Mouse (Mus musculus) T-helper 2 cell (primary cell): ENCODE data around the gene Aox2.
"Not testable (repeated sequence)": the region's sequence is repeated elsewhere in the genome, so short reads cannot be mapped to it uniquely, and the experiment has no call there.

Source experiments
- in situ Hi-C: fragments of 300-600 bp; cut with MboI, MseI; formaldehyde crosslinking; loops from one replicate; pipeline ENCODE4 v1.15.1; 2025; ENCODE audit warnings: high pct_unique_total_duplicates

The Aox2 gene

GRCm38 (mm10) chr1:58343861-58344260 lies 65.7 kb downstream of the Aox2 start:
- in situ Hi-C loops = no loop called here

GRCm38 (mm10) chr1:58344570-58344969 lies 66.4 kb downstream of the Aox2 start:
- in situ Hi-C loops = no loop called here

- in situ Hi-C loops = no loop called here
Observed at GRCm38 (mm10) chr1:58346159-58346558, 68.0 kb downstream of the Aox2 start.

- in situ Hi-C loops = no loop called here
Observed at GRCm38 (mm10) chr1:58348712-58349111, 70.6 kb downstream of the Aox2 start.

GRCm38 (mm10) chr1:58353238-58353893 lies 75.2 kb downstream of the Aox2 start:
- in situ Hi-C loops = loop anchor here (5.0 kb wide), 1 partner anchor 51 kb away; no protein-coding TSS in a partner anchor

GRCm38 (mm10) chr1:58358958-58359901 lies 81.1 kb downstream of the Aox2 start:
- in situ Hi-C loops = no loop called here

- in situ Hi-C loops = no loop called here
Observed at GRCm38 (mm10) chr1:58362296-58362695, 84.2 kb downstream of the Aox2 start.

GRCm38 (mm10) chr1:58364551-58364950 lies 86.4 kb downstream of the Aox2 start:
- in situ Hi-C loops = no loop called here

GRCm38 (mm10) chr1:58365829-58366228 lies 87.7 kb downstream of the Aox2 start:
- in situ Hi-C loops = no loop called here

- in situ Hi-C loops = no loop called here
Observed at GRCm38 (mm10) chr1:58366737-58367471, 88.8 kb downstream of the Aox2 start.

GRCm38 (mm10) chr1:58369716-58370115 lies 91.6 kb downstream of the Aox2 start:
- in situ Hi-C loops = no loop called here

- in situ Hi-C loops = not testable (repeated sequence)
Observed at GRCm38 (mm10) chr1:58374266-58374665, 96.1 kb downstream of the Aox2 start.

GRCm38 (mm10) chr1:58375574-58376147 lies 97.5 kb downstream of the Aox2 start:
- in situ Hi-C loops = loop anchor here (5.0 kb wide), 1 partner anchor 78 kb away; no protein-coding TSS in a partner anchor

- in situ Hi-C loops = no loop called here
Observed at GRCm38 (mm10) chr1:58382586-58383281, 104.6 kb downstream of the Aox2 start.

GRCm38 (mm10) chr1:58391421-58392267 lies 113.5 kb downstream of the Aox2 start:
- in situ Hi-C loops = no loop called here

- in situ Hi-C loops = no loop called here
Observed at GRCm38 (mm10) chr1:58392268-58392651, 114.1 kb downstream of the Aox2 start.

- in situ Hi-C loops = no loop called here
Observed at GRCm38 (mm10) chr1:58392652-58393283, 114.6 kb downstream of the Aox2 start, which contains the start of gene Bzw1. TSS of gene Bzw1 (plus strand) at chr1:58392898.

GRCm38 (mm10) chr1:58393284-58394195 lies 115.4 kb downstream of the Aox2 start:
- in situ Hi-C loops = no loop called here
